Mouse (Mus musculus) forebrain, embryonic 14.5 days (tissue): ENCODE results near the gene Rhcg. TPM values are rescaled to one million over a fixed set of nuclear protein-coding genes. Genes with fewer than 3 reads are reported as not detected.

Source experiments
- ATAC-seq: fragments of 200-750 bp; cut with Nextera tagmentation; 2 replicates; pipeline ENCODE4 v1.8.0; 2017; ENCODE audit warnings: mild to moderate bottlenecking, moderate library complexity
- DNase-seq: peaks from one replicate; pipeline ENCODE4 v3.0.0-alpha.2; 2015; ENCODE audit warnings: low spot score
- H3K27ac ChIP-seq: fragments of 300-500 bp; sonication (generic); 2 replicates; pipeline ENCODE4 v1.5.1; 2014; ENCODE audit warnings: low read depth, mild to moderate bottlenecking, control low read depth, low read length, moderate library complexity
- H3K27me3 ChIP-seq: fragments of 300-500 bp; sonication (generic); replicated peaks from 2 replicates; pipeline ENCODE4 v1.6.1; 2014; ENCODE audit warnings: low read length, control low read depth, mixed read lengths; ENCODE audit not compliant: control insufficient read depth, insufficient read depth
- H3K36me3 ChIP-seq: fragments of 300-500 bp; sonication (generic); 2 replicates; pipeline ENCODE4 v1.6.1; 2014; ENCODE audit warnings: low read length, control low read depth; ENCODE audit not compliant: control insufficient read depth, insufficient read depth
- H3K4me1 ChIP-seq: fragments of 300-500 bp; sonication (generic); 2 replicates; pipeline ENCODE4 v1.6.1; 2014; ENCODE audit warnings: antibody characterized with exemption, low read length, control low read depth; ENCODE audit not compliant: control insufficient read depth, insufficient read depth
- H3K4me2 ChIP-seq: fragments of 300-500 bp; sonication (generic); 2 replicates; pipeline ENCODE4 v1.6.1; 2014; ENCODE audit warnings: mild to moderate bottlenecking, control low read depth, low read length
- H3K4me3 ChIP-seq: fragments of 300-500 bp; sonication (generic); 2 replicates; pipeline ENCODE4 v1.5.1; 2014; ENCODE audit warnings: low read depth, low read length, control low read depth
- H3K9ac ChIP-seq: fragments of 300-500 bp; sonication (generic); 2 replicates; pipeline ENCODE4 v1.6.1; 2014; ENCODE audit warnings: mild to moderate bottlenecking, low read length, control low read depth, moderate library complexity
- H3K9me3 ChIP-seq: fragments of 300-500 bp; sonication (generic); replicated peaks from 2 replicates; pipeline ENCODE4 v1.6.1; 2016; ENCODE audit warnings: low read length, control low read depth, mixed read lengths; ENCODE audit not compliant: control insufficient read depth
- WGBS: fragments of 180-500 bp; shearing (Covaris S2); extraction: QIAGEN DNeasy Blood & Tissue Kit; methylation state at CpG from one replicate; pipeline ENCODE4 v1.1.7; 2014; 5-methylcytosine and 5-hydroxymethylcytosine counted together
- polyA plus RNA-seq: library from polyadenylated mRNA; unstranded; fragments of >200 nt; fragmentation: Nextera tagmentation; extraction: Ambion mirVana; gene quantifications from 2 replicates; pipeline ENCODE4 v1.2.1, GENCODE M21; 2014

Gene Rhcg
- polyA plus RNA-seq, 1 experiment from 2014 or later = 4.2 TPM

- ATAC-seq (peak; percentile 61; the same call in 1 of the 2 replicates), DNase-seq (peak; percentile 68)
- H3K4me1 ChIP-seq = peaks cover 3% of the 10 kb centered on the region; the same call in 1 of the 2 replicates
- no peaks in the 10 kb centered on the region for H3K9me3 ChIP-seq
- no peak overlapping the region for H3K4me3 ChIP-seq
- no peaks in the 10 kb centered on the region for H3K36me3 ChIP-seq
- no peak overlapping the region for H3K27ac ChIP-seq
- WGBS = 11% methylated on average over 6 of the region's 6 CpGs
- H3K4me2 ChIP-seq = no peak overlapping the region
- no peak overlapping the region for H3K9ac ChIP-seq
- peaks cover 13% of the 10 kb centered on the region for H3K27me3 ChIP-seq
Observed at GRCm38 (mm10) chr7:79612783-79613182, 4.7 kb downstream of the Rhcg start.

- ATAC-seq (no peak), DNase-seq (no peak)
- WGBS = 67% methylated on average over 9 of the region's 9 CpGs
- Histone ChIP-seq H3K4me2 (no peak overlapping the region), H3K9ac (no peak overlapping the region), H3K36me3 (no peaks in the 10 kb centered on the region), H3K27me3 (peaks cover 6% of the 10 kb centered on the region), H3K9me3 (no peaks in the 10 kb centered on the region), H3K4me1 (peaks cover 3% of the 10 kb centered on the region; the same call in 1 of the 2 replicates), H3K27ac (no peak overlapping the region), H3K4me3 (no peak overlapping the region)
Observed at GRCm38 (mm10) chr7:79611901-79612300, 5.6 kb downstream of the Rhcg start.

- Histone ChIP-seq H3K4me1 (peaks cover 3% of the 10 kb centered on the region; the same call in 1 of the 2 replicates), H3K36me3 (no peaks in the 10 kb centered on the region), H3K27me3 (no peaks in the 10 kb centered on the region; the same call in 1 of the 2 replicates), H3K9me3 (no peaks in the 10 kb centered on the region), H3K27ac (no peak overlapping the region), H3K4me2 (peak overlapping the region; percentile 68), H3K4me3 (peak overlapping the region; percentile 28), H3K9ac (peak overlapping the region; percentile 49; the same call in 1 of the 2 replicates)
- ATAC-seq (peak; percentile 88), DNase-seq (peak; percentile 79)
- WGBS = 1% methylated on average over 25 of the region's 25 CpGs
Observed at GRCm38 (mm10) chr7:79607263-79607921, 10.1 kb downstream of the Rhcg start.

GRCm38 (mm10) chr7:79606766-79607165 lies 10.7 kb downstream of the Rhcg start:
- no peak overlapping the region; the same call in 1 of the 2 replicates for H3K4me3 ChIP-seq
- H3K4me2 ChIP-seq = peak overlapping the region; percentile 68
- no peaks in the 10 kb centered on the region; the same call in 1 of the 2 replicates for H3K27me3 ChIP-seq
- no peaks in the 10 kb centered on the region for H3K36me3 ChIP-seq
- WGBS = 29% methylated on average over 3 of the region's 3 CpGs
- ATAC-seq (no peak), DNase-seq (no peak)
- no peaks in the 10 kb centered on the region for H3K9me3 ChIP-seq
- H3K4me1 ChIP-seq = no peaks in the 10 kb centered on the region
- H3K27ac ChIP-seq = no peak overlapping the region
- H3K9ac ChIP-seq = no peak overlapping the region

- Histone ChIP-seq H3K4me2 (no peak overlapping the region), H3K9me3 (no peaks in the 10 kb centered on the region), H3K9ac (no peak overlapping the region), H3K4me1 (no peaks in the 10 kb centered on the region), H3K27ac (no peak overlapping the region), H3K4me3 (no peak overlapping the region), H3K27me3 (no peaks in the 10 kb centered on the region; the same call in 1 of the 2 replicates), H3K36me3 (no peaks in the 10 kb centered on the region)
- no peak for DNase-seq
- ATAC-seq = no peak
- 77% methylated on average over 8 of the region's 8 CpGs for WGBS
Observed at GRCm38 (mm10) chr7:79602006-79602405, 15.5 kb downstream of the Rhcg start.

GRCm38 (mm10) chr7:79600122-79600521 lies 17.3 kb downstream of the Rhcg start:
- Histone ChIP-seq H3K27ac (no peak overlapping the region), H3K27me3 (no peaks in the 10 kb centered on the region), H3K9ac (no peak overlapping the region), H3K4me3 (no peak overlapping the region), H3K4me1 (no peaks in the 10 kb centered on the region), H3K4me2 (no peak overlapping the region), H3K9me3 (no peaks in the 10 kb centered on the region), H3K36me3 (no peaks in the 10 kb centered on the region)
- 84% methylated on average over 10 of the region's 10 CpGs for WGBS
- ATAC-seq (no peak), DNase-seq (no peak)

- H3K9ac ChIP-seq = no peak overlapping the region
- H3K27ac ChIP-seq = peak overlapping the region; percentile 94; the same call in 1 of the 2 replicates
- no peaks in the 10 kb centered on the region for H3K27me3 ChIP-seq
- no peaks in the 10 kb centered on the region for H3K36me3 ChIP-seq
- ATAC-seq (peak; percentile 16), DNase-seq (peak; percentile 94)
- 11% methylated on average over 7 of the region's 7 CpGs for WGBS
- peak overlapping the region; percentile 64; the same call in 1 of the 2 replicates for H3K4me2 ChIP-seq
- H3K4me3 ChIP-seq = 0 out of 2 replicates have a peak overlapping the region, but pooled peaks have one; percentile 6
- H3K4me1 ChIP-seq = peaks cover 35% of the 10 kb centered on the region
- H3K9me3 ChIP-seq = no peaks in the 10 kb centered on the region
Observed at GRCm38 (mm10) chr7:79594854-79595253, 22.6 kb downstream of the Rhcg start.

GRCm38 (mm10) chr7:79591812-79592731 lies 25.4 kb downstream of the Rhcg start:
- peak overlapping the region; percentile 64 for H3K4me2 ChIP-seq
- peak; percentile 98 for DNase-seq
- H3K27me3 ChIP-seq = no peaks in the 10 kb centered on the region
- peak; percentile 78 for ATAC-seq
- under 1% methylated on average over 42 of the region's 42 CpGs for WGBS
- peak overlapping the region; percentile 64 for H3K9ac ChIP-seq
- peak overlapping the region; percentile 32 for H3K4me3 ChIP-seq
- H3K9me3 ChIP-seq = no peaks in the 10 kb centered on the region
- H3K4me1 ChIP-seq = peaks cover 44% of the 10 kb centered on the region
- peak overlapping the region; percentile 94 for H3K27ac ChIP-seq
- H3K36me3 ChIP-seq = no peaks in the 10 kb centered on the region
